Mouse (Mus musculus) hindbrain, embryonic 15.5 days (tissue): ENCODE measurements around the gene Ston1. TPM values are rescaled to one million over a fixed set of nuclear protein-coding genes. Genes with fewer than 3 reads are reported as not detected.

Source experiments
- ATAC-seq: fragments of 200-750 bp; cut with Nextera tagmentation; 2 replicates; pipeline ENCODE4 v1.8.0; 2017; ENCODE audit warnings: low read depth, moderate number of reproducible peaks, moderate TSS enrichment; ENCODE audit not compliant: low FRiP score
- H3K27ac ChIP-seq: fragments of 300-500 bp; sonication (generic); replicated peaks from 2 replicates; pipeline ENCODE4 v1.5.1; 2015; ENCODE audit warnings: mild to moderate bottlenecking, inconsistent platforms
- H3K27me3 ChIP-seq: fragments of 300-500 bp; sonication (generic); 2 replicates; pipeline ENCODE4 v1.6.1; 2015; ENCODE audit warnings: control low read depth, inconsistent platforms
- H3K36me3 ChIP-seq: fragments of 300-500 bp; sonication (generic); 2 replicates; pipeline ENCODE4 v1.6.1; 2015; ENCODE audit warnings: control low read depth, inconsistent platforms
- H3K4me1 ChIP-seq: fragments of 300-500 bp; sonication (generic); replicated peaks from 2 replicates; pipeline ENCODE4 v1.6.1; 2015; ENCODE audit warnings: control low read depth, inconsistent platforms
- H3K4me2 ChIP-seq: fragments of 300-500 bp; sonication (generic); 2 replicates; pipeline ENCODE4 v1.6.1; 2015; ENCODE audit warnings: moderate library complexity, mild to moderate bottlenecking, inconsistent platforms
- H3K4me3 ChIP-seq: fragments of 300-500 bp; sonication (generic); 2 replicates; pipeline ENCODE4 v1.5.1; 2015; ENCODE audit warnings: mild to moderate bottlenecking, inconsistent platforms
- H3K9ac ChIP-seq: fragments of 300-500 bp; sonication (generic); 2 replicates; pipeline ENCODE4 v1.6.1; 2015; ENCODE audit warnings: inconsistent platforms
- H3K9me3 ChIP-seq: fragments of 300-500 bp; sonication (generic); 2 replicates; pipeline ENCODE4 v1.6.1; 2016; ENCODE audit warnings: control low read depth, inconsistent platforms
- WGBS: fragments of 180-500 bp; shearing (Covaris S2); methylation state at CpG from one replicate; pipeline ENCODE4 v1.1.7; 2015; 5-methylcytosine and 5-hydroxymethylcytosine counted together
- polyA plus RNA-seq: library from polyadenylated mRNA; unstranded; fragments of >200 nt; fragmentation: Nextera tagmentation; extraction: Ambion mirVana; gene quantifications from 2 replicates; pipeline ENCODE4 v1.2.1, GENCODE M21; 2015

Gene Ston1
- polyA plus RNA-seq, 1 experiment from 2014 or later, result 1.7 TPM

DNA sequence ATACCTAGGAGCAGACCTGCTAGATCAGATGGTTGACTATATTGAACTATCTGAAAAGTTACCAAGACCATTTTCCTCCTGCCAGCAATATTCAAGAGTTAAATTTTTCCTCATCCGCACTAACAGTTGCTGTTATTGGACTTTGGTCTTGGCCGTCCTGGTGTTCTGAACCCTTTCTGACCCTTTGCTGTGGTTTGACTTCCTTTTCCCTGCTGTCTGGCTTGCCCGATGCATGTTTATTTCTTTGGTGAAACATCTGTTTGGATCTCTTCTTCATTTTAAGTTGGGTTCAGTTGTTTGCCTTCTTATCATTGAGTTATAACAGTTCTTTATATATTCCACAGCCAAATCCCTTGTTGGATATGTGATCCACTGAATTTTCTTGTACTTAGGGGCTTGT lies 33.9 kb upstream of the Ston1 start:
- ATAC-seq, result no peak
- no peaks in the 10 kb centered on the region for H3K27me3 ChIP-seq
- H3K4me1 ChIP-seq, result 0 out of 2 replicates have a peak, but pooled peaks cover 2% of the 10 kb centered on the region
- 89% methylated on average over 3 of the region's 3 CpGs for WGBS
- no peak overlapping the region for H3K4me3 ChIP-seq
- no peaks in the 10 kb centered on the region for H3K9me3 ChIP-seq
- no peak overlapping the region for H3K4me2 ChIP-seq
- H3K27ac ChIP-seq, result no peak overlapping the region
- H3K9ac ChIP-seq, result no peak overlapping the region
- H3K36me3 ChIP-seq, result peaks cover 41% of the 10 kb centered on the region

GRCm38 (mm10) chr17:88569807-88570540 lies 27.5 kb upstream of the Ston1 start:
- 0 out of 2 replicates have a peak, but pooled peaks cover 3% of the 10 kb centered on the region for H3K4me1 ChIP-seq
- H3K27me3 ChIP-seq, result no peaks in the 10 kb centered on the region
- no peak overlapping the region for H3K4me3 ChIP-seq
- WGBS, result 53% methylated on average over 10 of the region's 10 CpGs
- H3K4me2 ChIP-seq, result no peak overlapping the region
- H3K36me3 ChIP-seq, result peaks cover 50% of the 10 kb centered on the region
- peak overlapping the region; percentile 25; the same call in 1 of the 2 replicates for H3K27ac ChIP-seq
- ATAC-seq, result no peak; the same call in 1 of the 2 replicates
- no peak overlapping the region for H3K9ac ChIP-seq
- no peaks in the 10 kb centered on the region for H3K9me3 ChIP-seq

DNA sequence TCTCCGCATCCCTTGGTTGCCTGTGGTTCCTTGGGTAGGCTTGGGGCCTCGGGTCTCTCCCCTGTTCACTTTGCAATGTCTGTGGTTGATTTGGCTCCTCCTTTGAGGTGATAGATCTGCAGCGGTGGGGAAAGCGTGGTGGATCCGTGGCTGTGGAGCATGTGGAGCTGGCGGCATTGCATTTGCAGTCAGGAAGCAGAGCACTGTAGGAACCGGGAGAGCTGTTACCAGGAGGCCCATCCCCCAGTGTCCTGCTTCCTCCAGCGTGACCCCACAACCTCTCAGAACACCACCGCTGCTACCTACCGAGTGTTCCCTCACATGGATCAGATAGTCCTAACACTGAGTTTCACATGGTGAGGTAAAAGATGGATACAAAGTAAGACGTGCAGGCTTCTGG lies 26.7 kb upstream of the Ston1 start:
- 0 out of 2 replicates have a peak, but pooled peaks cover 3% of the 10 kb centered on the region for H3K4me1 ChIP-seq
- H3K4me3 ChIP-seq, result no peak overlapping the region
- WGBS, result 71% methylated on average over 11 of the region's 11 CpGs
- no peak overlapping the region for H3K4me2 ChIP-seq
- H3K9me3 ChIP-seq, result no peaks in the 10 kb centered on the region
- no peak overlapping the region for H3K9ac ChIP-seq
- no peak overlapping the region for H3K27ac ChIP-seq
- no peak for ATAC-seq
- H3K27me3 ChIP-seq, result no peaks in the 10 kb centered on the region
- peaks cover 56% of the 10 kb centered on the region for H3K36me3 ChIP-seq

GRCm38 (mm10) chr17:88574811-88575210 lies 22.7 kb upstream of the Ston1 start:
- Histone ChIP-seq H3K36me3 (peaks cover 54% of the 10 kb centered on the region), H3K9me3 (no peaks in the 10 kb centered on the region), H3K4me1 (peaks cover 3% of the 10 kb centered on the region; the same call in 1 of the 2 replicates), H3K9ac (no peak overlapping the region), H3K4me2 (no peak overlapping the region), H3K27me3 (no peaks in the 10 kb centered on the region), H3K4me3 (no peak overlapping the region), H3K27ac (no peak overlapping the region)
- 83% methylated on average over 5 of the region's 5 CpGs for WGBS
- ATAC-seq, result no peak

DNA sequence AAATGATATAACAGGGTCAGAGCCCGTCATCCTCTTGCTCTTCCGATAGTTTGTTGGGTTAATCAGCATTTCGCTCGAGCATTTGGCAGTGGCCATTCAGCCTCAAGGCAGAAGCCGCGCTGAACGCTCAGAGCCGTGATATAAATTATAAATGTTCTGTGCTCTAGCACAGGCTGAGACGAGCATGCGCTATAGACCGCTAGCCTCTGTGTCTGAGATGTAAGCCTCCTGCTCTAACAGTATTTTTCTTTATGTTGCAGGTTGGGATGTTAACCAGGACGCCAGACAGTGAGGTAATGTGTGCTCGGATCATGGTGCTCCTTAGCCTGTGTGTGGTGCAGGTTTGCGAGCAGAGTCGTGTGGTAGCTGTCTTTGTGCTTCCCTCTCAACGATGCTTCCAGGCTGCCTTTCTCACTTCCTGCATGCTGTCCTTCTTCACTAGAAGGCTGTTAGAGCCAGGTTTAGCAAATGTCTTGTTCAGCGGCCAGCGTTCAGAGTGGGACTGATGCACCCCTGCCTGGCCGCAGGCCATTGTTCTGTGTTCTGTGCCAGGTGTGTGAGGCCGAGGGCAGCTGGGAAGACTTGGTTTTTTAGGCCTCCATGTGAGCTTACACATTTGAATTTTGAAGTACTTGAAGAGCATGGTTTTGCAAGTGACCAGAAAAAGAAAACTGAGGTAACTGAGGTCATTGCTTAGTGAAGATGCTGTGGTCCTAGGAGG lies 18.8 kb upstream of the Ston1 start:
- 75% methylated on average over 20 of the region's 20 CpGs for WGBS
- H3K9ac ChIP-seq, result no peak overlapping the region
- peak overlapping the region; percentile 64 for H3K27ac ChIP-seq
- peak; percentile 57; the same call in 1 of the 2 replicates for ATAC-seq
- no peak overlapping the region for H3K4me2 ChIP-seq
- H3K9me3 ChIP-seq, result no peaks in the 10 kb centered on the region
- H3K4me3 ChIP-seq, result no peak overlapping the region
- peaks cover 52% of the 10 kb centered on the region for H3K36me3 ChIP-seq
- H3K4me1 ChIP-seq, result no peaks in the 10 kb centered on the region; the same call in 1 of the 2 replicates
- H3K27me3 ChIP-seq, result no peaks in the 10 kb centered on the region

DNA sequence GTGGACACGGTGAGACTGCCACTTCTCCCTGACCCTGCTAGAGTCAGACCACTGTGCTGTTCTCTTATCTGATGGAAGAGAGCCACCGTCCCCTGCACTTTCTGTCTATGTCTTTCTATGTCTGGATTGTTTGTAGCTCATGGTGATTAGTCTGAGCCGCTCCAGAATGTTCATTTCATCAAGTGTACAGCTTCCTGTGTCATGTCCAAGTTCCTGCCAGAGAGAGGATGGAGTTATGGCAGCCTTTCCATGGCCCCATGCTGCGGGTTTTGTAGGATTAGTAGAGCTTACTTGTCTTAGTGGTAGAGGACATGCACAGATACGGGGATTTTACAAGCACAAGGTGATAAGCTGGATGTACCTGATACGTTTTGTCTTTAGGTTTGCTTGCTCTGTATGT lies 16.9 kb upstream of the Ston1 start:
- H3K4me3 ChIP-seq, result no peak overlapping the region
- peaks cover 61% of the 10 kb centered on the region for H3K36me3 ChIP-seq
- no peaks in the 10 kb centered on the region; the same call in 1 of the 2 replicates for H3K4me1 ChIP-seq
- no peaks in the 10 kb centered on the region for H3K9me3 ChIP-seq
- H3K9ac ChIP-seq, result no peak overlapping the region
- no peak for ATAC-seq
- H3K27ac ChIP-seq, result no peak overlapping the region
- 88% methylated on average over 6 of the region's 6 CpGs for WGBS
- no peaks in the 10 kb centered on the region for H3K27me3 ChIP-seq
- H3K4me2 ChIP-seq, result no peak overlapping the region

DNA sequence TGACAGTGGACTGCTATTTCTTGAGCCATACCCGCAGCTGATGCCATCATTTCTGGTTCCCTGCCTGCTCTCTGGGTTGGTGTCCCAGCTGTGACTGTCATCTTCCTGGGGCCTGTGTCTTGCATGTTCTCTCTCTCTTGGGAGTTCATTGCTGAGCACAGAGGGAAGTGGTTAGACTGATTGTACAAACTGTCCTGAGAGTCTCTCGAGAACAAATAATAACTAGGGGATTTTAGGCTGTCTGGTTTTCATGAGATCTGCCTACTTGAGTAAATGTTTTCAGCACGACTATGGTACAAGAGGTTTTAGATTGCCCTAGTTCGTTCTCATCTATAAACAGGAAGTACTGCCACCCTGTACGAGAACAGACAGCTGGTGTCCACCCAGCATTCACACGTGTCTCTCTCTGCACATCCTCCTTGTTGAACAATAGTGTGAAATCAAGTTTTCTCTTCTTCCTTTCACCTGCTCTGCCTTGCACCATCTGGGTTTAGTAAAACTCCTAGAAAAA lies 15.9 kb upstream of the Ston1 start:
- no peak overlapping the region for H3K9ac ChIP-seq
- H3K4me3 ChIP-seq, result no peak overlapping the region
- H3K9me3 ChIP-seq, result no peaks in the 10 kb centered on the region
- no peaks in the 10 kb centered on the region for H3K27me3 ChIP-seq
- no peak overlapping the region for H3K4me2 ChIP-seq
- H3K36me3 ChIP-seq, result peaks cover 65% of the 10 kb centered on the region
- ATAC-seq, result no peak
- WGBS, result 78% methylated on average over 6 of the region's 6 CpGs
- H3K27ac ChIP-seq, result no peak overlapping the region
- no peaks in the 10 kb centered on the region; the same call in 1 of the 2 replicates for H3K4me1 ChIP-seq

- Histone ChIP-seq H3K9ac (no peak overlapping the region), H3K27me3 (no peaks in the 10 kb centered on the region), H3K4me3 (no peak overlapping the region), H3K36me3 (peaks cover 59% of the 10 kb centered on the region), H3K4me2 (no peak overlapping the region), H3K4me1 (no peaks in the 10 kb centered on the region; the same call in 1 of the 2 replicates), H3K9me3 (no peaks in the 10 kb centered on the region), H3K27ac (no peak overlapping the region)
- ATAC-seq, result no peak
- WGBS, result 83% methylated on average over 11 of the region's 11 CpGs
Measured at GRCm38 (mm10) chr17:88582999-88583398, 14.5 kb upstream of the Ston1 start.

GRCm38 (mm10) chr17:88583411-88583810 lies 14.1 kb upstream of the Ston1 start:
- no peaks in the 10 kb centered on the region; the same call in 1 of the 2 replicates for H3K4me1 ChIP-seq
- ATAC-seq, result no peak
- no peak overlapping the region for H3K4me3 ChIP-seq
- H3K36me3 ChIP-seq, result peaks cover 63% of the 10 kb centered on the region
- H3K27me3 ChIP-seq, result no peaks in the 10 kb centered on the region
- H3K9ac ChIP-seq, result no peak overlapping the region
- no peaks in the 10 kb centered on the region for H3K9me3 ChIP-seq
- no peak overlapping the region for H3K27ac ChIP-seq
- no peak overlapping the region for H3K4me2 ChIP-seq
- 83% methylated on average over 8 of the region's 8 CpGs for WGBS

- peaks cover 62% of the 10 kb centered on the region for H3K36me3 ChIP-seq
Measured at GRCm38 (mm10) chr17:88587371-88587770, 10.1 kb upstream of the Ston1 start.

DNA sequence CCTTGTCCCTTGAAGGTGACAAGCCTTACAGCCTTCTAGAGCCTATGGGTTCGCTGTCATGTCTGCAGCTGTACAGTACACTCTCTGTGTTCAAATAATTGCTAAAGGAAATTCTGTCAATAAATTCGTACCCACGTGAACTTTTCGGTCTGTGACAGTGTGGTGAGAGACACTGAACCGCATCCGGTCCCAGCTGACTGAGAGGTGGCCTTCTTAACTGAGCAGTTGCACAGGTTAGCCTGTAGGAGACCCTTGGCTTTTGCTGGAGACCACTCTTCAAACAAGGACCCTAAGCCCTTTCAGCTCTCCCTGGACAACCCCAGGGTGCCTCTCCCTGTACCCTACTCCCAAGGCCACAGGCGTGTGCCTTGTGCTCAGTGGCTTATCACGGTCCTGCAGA lies 9.3 kb upstream of the Ston1 start:
- Histone ChIP-seq H3K36me3 (peaks cover 55% of the 10 kb centered on the region), H3K9me3 (no peaks in the 10 kb centered on the region), H3K9ac (no peak overlapping the region), H3K4me1 (no peaks in the 10 kb centered on the region), H3K27me3 (no peaks in the 10 kb centered on the region), H3K4me3 (no peak overlapping the region), H3K4me2 (no peak overlapping the region), H3K27ac (no peak overlapping the region)
- ATAC-seq, result no peak
- 95% methylated on average over 8 of the region's 8 CpGs for WGBS

More at GRCm38 (mm10) chr17:88587371-88587770, 10.1 kb upstream of the Ston1 start:
- 83% methylated on average over 15 of the region's 15 CpGs for whole genome bisulfite sequencing
- H3K27me3 ChIP-seq, result no peaks in the 10 kb centered on the region
- H3K27ac ChIP-seq, result no peak overlapping the region
- no peaks in the 10 kb centered on the region for H3K9me3 ChIP-seq
- no peak for ATAC-seq
- no peak overlapping the region for H3K4me3 ChIP-seq
- H3K9ac ChIP-seq, result no peak overlapping the region
- no peaks in the 10 kb centered on the region for H3K4me1 ChIP-seq
- H3K4me2 ChIP-seq, result no peak overlapping the region

GRCm38 (mm10) chr17:88590251-88590650 lies 7.2 kb upstream of the Ston1 start:
- WGBS, result 74% methylated on average over 6 of the region's 6 CpGs
- H3K4me3 ChIP-seq, result no peak overlapping the region
- ATAC-seq, result no peak
- no peak overlapping the region for H3K9ac ChIP-seq
- H3K4me1 ChIP-seq, result no peaks in the 10 kb centered on the region
- no peaks in the 10 kb centered on the region for H3K9me3 ChIP-seq
- no peaks in the 10 kb centered on the region for H3K27me3 ChIP-seq
- no peak overlapping the region for H3K4me2 ChIP-seq
- peak overlapping the region; percentile 53; the same call in 1 of the 2 replicates for H3K27ac ChIP-seq
- H3K36me3 ChIP-seq, result peaks cover 35% of the 10 kb centered on the region
